Mouse (Mus musculus) liver, postnatal 0 days (tissue): ENCODE data around the gene Zfp811.

Source experiments
- CTCF ChIP-seq: sonication (generic); IDR thresholded peaks from 2 replicates; pipeline ENCODE4 v1.5.1; 2016; ENCODE audit warnings: antibody characterized with exemption, low read depth
- EP300 ChIP-seq: IDR thresholded peaks from 2 replicates; pipeline ENCODE4 v1.6.1; 2016; ENCODE audit warnings: antibody characterized with exemption, low read depth, mild to moderate bottlenecking

DNA sequence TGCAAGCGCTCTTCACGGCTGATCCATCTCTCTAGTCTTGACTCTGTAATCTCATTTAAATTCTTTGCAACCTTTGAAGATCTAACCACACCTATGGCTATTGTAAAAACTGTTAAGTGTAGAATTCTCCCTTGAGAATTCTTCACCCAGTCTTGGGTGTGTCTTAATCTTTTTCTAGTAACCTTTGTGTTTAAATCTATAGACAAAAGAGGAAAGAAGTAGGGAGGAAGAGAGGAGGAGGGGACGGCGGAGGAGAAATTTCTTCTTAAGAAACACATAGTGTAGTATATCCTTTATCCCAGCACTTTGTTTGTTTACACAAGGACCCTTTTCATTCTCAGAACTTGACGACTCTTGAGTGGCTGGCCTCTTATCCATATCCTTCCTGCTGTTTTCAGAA is 52.4 kb downstream of the Zfp811 start:
- TF ChIP-seq CTCF, result no peak
- no peak for TF ChIP-seq EP300
